Mouse (Mus musculus) forebrain, embryonic 15.5 days (tissue): ENCODE data around the gene Aldh8a1. TPM values are rescaled to one million over a fixed set of nuclear protein-coding genes. Genes with fewer than 3 reads are reported as not detected.

Experiments used
- ATAC-seq: fragments of 200-750 bp; cut with Nextera tagmentation; replicated peaks from 2 replicates; pipeline ENCODE4 v1.8.0; 2017; ENCODE audit warnings: mild to moderate bottlenecking, moderate TSS enrichment, moderate library complexity
- H3K27ac ChIP-seq: fragments of 300-500 bp; sonication (generic); replicated peaks from 2 replicates; pipeline ENCODE4 v1.5.1; 2015; ENCODE audit warnings: mild to moderate bottlenecking, inconsistent platforms
- H3K27me3 ChIP-seq: fragments of 300-500 bp; sonication (generic); 2 replicates; pipeline ENCODE4 v1.6.1; 2015; ENCODE audit warnings: inconsistent platforms
- H3K36me3 ChIP-seq: fragments of 300-500 bp; sonication (generic); 2 replicates; pipeline ENCODE4 v1.6.1; 2015; ENCODE audit warnings: mild to moderate bottlenecking, inconsistent platforms
- H3K4me1 ChIP-seq: fragments of 300-500 bp; sonication (generic); 2 replicates; pipeline ENCODE4 v1.6.1; 2015; ENCODE audit warnings: inconsistent platforms
- H3K4me2 ChIP-seq: fragments of 300-500 bp; sonication (generic); replicated peaks from 2 replicates; pipeline ENCODE4 v1.6.1; 2015; ENCODE audit warnings: mild to moderate bottlenecking, inconsistent platforms
- H3K4me3 ChIP-seq: fragments of 300-500 bp; sonication (generic); 2 replicates; pipeline ENCODE4 v1.5.1; 2015; ENCODE audit warnings: mild to moderate bottlenecking, inconsistent platforms
- H3K9ac ChIP-seq: fragments of 300-500 bp; sonication (generic); replicated peaks from 2 replicates; pipeline ENCODE4 v1.6.1; 2015; ENCODE audit warnings: mild to moderate bottlenecking, inconsistent platforms
- H3K9me3 ChIP-seq: fragments of 300-500 bp; sonication (generic); 2 replicates; pipeline ENCODE4 v1.6.1; 2016; ENCODE audit warnings: inconsistent platforms
- WGBS: fragments of 180-500 bp; shearing (Covaris S2); methylation state at CpG from one replicate; pipeline ENCODE4 v1.1.7; 2015; ENCODE audit warnings: mixed read lengths; 5-methylcytosine and 5-hydroxymethylcytosine counted together
- polyA plus RNA-seq: library from polyadenylated mRNA; unstranded; fragments of >200 nt; fragmentation: Nextera tagmentation; extraction: Ambion mirVana; gene quantifications from 2 replicates; pipeline ENCODE4 v1.2.1, GENCODE M21; 2015

Aldh8a1 gene
- polyA plus RNA-seq: 0.13 TPM in 1 of 2 replicates, not detected in the other

DNA sequence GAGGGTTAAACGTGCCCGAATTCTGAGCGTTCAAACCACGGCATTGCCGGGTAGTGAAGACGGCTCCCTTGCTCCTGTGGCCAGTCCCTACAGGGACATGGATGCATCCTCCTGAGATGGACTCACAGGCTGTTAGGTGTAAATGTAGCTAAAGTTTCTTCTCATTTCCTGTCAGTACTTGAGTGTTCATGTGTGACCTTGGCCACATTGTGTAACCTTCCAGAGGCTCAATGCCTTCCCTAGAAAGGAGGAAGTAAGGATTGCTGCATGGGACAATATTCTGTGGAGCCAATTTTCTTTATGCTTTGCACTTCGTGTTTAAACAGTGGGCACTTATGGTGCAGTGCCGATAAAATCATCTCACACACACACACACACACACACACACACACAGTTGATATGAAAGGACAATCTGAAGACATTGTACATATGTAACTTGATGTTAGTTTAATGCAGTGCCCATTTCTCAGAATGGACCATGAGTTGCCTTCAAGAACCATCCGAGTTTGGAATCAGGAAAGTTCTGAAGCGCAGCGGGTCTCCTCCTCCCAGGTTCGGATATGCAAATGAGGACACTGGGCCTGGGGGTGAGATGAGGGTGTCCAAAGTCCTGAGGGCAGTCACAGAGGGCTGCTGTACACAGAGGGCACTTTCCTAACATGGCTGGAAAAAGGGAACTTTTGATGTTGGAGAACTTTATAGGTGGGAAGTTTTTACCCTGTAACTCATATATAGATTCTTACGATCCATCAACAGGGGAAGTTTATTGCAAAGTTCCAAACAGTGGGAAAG lies at the start of gene Aldh8a1:
Aldh8a1 (plus strand) TSS at position 610 of the 792 bp plus-strand sequence.
- no peak within 1 kb of the TSS for H3K4me2 ChIP-seq
- no peaks in the 10 kb centered on the region for H3K4me1 ChIP-seq
- no peak within 1 kb of the TSS for H3K9ac ChIP-seq
- H3K27me3 ChIP-seq: no peaks in the 10 kb centered on the region
- ATAC-seq: no peak
- WGBS: 86% methylated on average over 13 of the region's 13 CpGs
- H3K36me3 ChIP-seq: no peaks in the 10 kb centered on the region
- no peaks in the 10 kb centered on the region for H3K9me3 ChIP-seq
- H3K27ac ChIP-seq: no peak within 1 kb of the TSS
- no peak within 1 kb of the TSS for H3K4me3 ChIP-seq

DNA sequence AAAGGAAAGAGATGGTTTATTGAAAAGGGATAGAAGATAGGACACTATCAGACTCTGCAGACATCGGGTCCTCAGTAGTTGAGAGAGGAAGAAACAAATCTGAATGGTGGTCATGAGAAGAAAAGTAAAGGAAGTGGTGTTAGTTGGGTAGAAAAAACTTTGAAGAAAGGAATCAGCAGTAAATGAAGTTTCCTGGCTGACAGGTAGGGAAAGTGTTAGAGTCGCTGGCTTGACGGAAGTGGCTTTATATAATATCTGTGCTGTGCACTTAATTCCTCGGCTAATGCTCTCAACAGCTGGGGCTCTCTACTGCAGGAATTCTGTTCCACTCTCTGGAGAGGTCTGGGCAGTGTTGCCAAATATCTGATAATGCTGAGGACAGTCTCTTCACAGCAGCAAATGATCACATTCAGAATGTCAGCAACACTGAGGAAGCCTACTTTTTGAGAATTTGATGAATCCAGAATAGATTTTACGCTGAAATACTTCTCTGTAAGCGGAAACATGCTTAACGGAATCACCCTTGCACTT lies 49.4 kb upstream of the Aldh8a1 start:
- 90% methylated on average over 7 of the region's 7 CpGs for WGBS
- Histone ChIP-seq H3K9ac (no peak overlapping the region), H3K4me2 (no peak overlapping the region), H3K4me1 (no peaks in the 10 kb centered on the region), H3K9me3 (no peaks in the 10 kb centered on the region), H3K4me3 (no peak overlapping the region), H3K27me3 (no peaks in the 10 kb centered on the region), H3K27ac (no peak overlapping the region), H3K36me3 (0 out of 2 replicates have a peak, but pooled peaks cover 5% of the 10 kb centered on the region)
- ATAC-seq: no peak

DNA sequence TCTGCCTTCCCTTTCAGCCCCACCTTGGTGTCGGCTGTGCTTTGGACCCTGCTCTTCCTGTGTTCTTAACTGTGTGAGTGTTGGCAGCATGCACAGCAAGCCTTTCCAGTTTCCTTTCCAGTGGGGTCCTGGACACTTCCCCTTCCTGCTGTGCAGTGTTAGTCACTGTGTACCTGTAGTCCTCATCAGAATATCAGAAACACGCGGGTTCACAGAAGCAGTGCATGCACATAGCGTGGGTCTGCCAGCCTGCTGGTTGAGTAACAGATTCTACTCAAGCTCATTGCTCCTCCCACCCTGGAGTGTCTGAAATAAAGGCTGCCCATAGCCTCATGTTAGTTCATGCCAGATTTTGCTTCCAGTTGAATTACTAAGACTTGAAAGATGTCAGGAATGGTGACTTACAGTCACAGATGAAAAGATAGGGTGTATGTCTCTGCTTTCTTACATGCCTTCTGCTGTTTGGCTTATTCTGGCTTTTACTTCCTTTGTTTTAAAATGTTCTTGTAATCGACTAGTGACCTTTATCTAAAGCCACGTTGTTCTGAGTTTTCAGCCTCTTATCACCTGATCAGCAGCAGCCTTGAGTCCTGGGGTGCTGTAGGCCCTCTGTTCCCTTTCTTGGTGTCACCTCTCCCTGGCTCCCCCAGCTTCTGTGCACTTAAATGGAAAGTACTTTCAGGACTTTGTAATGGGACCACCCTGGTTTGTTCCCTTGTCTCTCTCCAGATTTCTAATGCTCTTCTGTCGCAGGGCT lies 42.6 kb upstream of the Aldh8a1 start:
- WGBS: 90% methylated on average over 7 of the region's 7 CpGs
- Histone ChIP-seq H3K9ac (no peak overlapping the region), H3K36me3 (peaks cover 35% of the 10 kb centered on the region)

DNA sequence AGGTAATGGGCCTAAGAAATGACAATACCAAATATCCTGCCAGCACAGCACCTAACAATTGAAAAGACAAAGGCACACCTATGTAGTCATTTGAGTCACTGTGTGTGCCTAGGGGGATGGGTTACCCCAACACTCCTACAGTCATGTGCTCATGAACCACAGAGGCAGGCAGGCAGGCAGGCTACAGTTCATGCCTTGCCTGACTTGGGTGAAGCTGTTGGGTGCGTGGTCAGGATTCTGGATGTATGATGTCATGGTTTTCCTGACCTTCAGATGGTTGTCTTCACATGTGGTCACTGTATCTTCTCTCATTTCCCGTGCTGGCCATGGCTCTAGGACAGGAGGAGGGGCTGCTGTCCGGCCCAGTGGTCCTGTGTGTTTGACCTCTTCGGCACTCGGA lies 41.6 kb upstream of the Aldh8a1 start:
- H3K4me3 ChIP-seq: no peak overlapping the region
- no peaks in the 10 kb centered on the region for H3K27me3 ChIP-seq
- WGBS: 99% methylated on average over 5 of the region's 5 CpGs
- no peak for ATAC-seq
- H3K27ac ChIP-seq: no peak overlapping the region
- peaks cover 5% of the 10 kb centered on the region; the same call in 1 of the 2 replicates for H3K9me3 ChIP-seq
- peaks cover 35% of the 10 kb centered on the region for H3K36me3 ChIP-seq
- no peak overlapping the region for H3K9ac ChIP-seq
- H3K4me2 ChIP-seq: no peak overlapping the region
- no peaks in the 10 kb centered on the region for H3K4me1 ChIP-seq

More for the DNA sequence above, 42.6 kb upstream of the Aldh8a1 start:
- no peak overlapping the region for H3K4me3 ChIP-seq
- peaks cover 5% of the 10 kb centered on the region; the same call in 1 of the 2 replicates for H3K9me3 ChIP-seq
- H3K4me2 ChIP-seq: no peak overlapping the region
- ATAC-seq: no peak
- no peaks in the 10 kb centered on the region for H3K27me3 ChIP-seq
- no peak overlapping the region for H3K27ac ChIP-seq
- H3K4me1 ChIP-seq: no peaks in the 10 kb centered on the region

DNA sequence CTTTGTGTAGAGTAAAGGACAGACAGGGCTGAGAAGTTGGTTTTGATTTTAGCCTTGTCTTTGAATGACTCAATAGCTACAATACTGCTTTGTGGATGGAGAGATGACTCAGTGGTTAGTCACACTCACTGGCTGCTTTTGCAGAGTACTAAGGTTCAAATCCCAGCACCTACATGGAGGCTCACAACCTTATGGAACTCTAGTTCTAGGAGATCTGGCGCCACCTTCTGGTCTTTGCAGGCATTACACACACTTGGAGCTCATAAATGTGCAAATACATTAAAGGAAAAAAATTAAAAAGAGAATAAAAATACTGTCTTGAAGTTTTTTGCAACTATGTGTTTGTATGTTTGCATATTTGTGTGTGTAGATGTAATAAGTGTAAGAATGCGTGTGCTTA lies 39.9 kb upstream of the Aldh8a1 start:
- ATAC-seq: no peak
- Histone ChIP-seq H3K36me3 (peaks cover 42% of the 10 kb centered on the region), H3K4me3 (no peak overlapping the region), H3K27me3 (no peaks in the 10 kb centered on the region), H3K9me3 (peaks cover 5% of the 10 kb centered on the region; the same call in 1 of the 2 replicates), H3K4me1 (no peaks in the 10 kb centered on the region), H3K27ac (no peak overlapping the region), H3K4me2 (no peak overlapping the region), H3K9ac (no peak overlapping the region)
- WGBS: 70% methylated on average over 2 of the region's 2 CpGs

DNA sequence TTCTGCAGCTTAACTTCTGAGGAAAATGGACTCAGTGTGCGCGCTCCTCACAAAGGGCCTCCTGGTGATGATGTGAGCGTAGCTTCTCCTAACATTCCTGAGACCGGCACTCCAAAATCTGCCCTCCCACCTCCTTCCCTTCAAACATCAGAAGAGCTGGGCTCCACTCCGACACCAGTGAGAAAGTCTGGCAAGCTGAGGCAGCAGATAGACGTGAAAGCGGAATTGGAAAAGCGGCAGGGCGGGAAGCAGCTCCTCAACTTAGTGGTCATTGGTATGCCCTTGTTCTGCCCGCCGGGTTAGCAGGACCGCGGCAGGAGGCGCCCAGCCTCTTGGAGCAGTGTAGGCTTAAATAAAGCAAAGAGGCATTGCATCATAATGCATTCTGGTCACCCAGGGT lies 35.4 kb upstream of the Aldh8a1 start:
- no peaks in the 10 kb centered on the region for H3K27me3 ChIP-seq
- no peak overlapping the region for H3K4me3 ChIP-seq
- H3K9me3 ChIP-seq: peaks cover 5% of the 10 kb centered on the region; the same call in 1 of the 2 replicates
- H3K4me2 ChIP-seq: no peak overlapping the region
- peaks cover 54% of the 10 kb centered on the region for H3K36me3 ChIP-seq
- H3K4me1 ChIP-seq: no peaks in the 10 kb centered on the region
- no peak for ATAC-seq
- H3K9ac ChIP-seq: no peak overlapping the region
- no peak overlapping the region for H3K27ac ChIP-seq
- WGBS: 81% methylated on average over 14 of the region's 14 CpGs

DNA sequence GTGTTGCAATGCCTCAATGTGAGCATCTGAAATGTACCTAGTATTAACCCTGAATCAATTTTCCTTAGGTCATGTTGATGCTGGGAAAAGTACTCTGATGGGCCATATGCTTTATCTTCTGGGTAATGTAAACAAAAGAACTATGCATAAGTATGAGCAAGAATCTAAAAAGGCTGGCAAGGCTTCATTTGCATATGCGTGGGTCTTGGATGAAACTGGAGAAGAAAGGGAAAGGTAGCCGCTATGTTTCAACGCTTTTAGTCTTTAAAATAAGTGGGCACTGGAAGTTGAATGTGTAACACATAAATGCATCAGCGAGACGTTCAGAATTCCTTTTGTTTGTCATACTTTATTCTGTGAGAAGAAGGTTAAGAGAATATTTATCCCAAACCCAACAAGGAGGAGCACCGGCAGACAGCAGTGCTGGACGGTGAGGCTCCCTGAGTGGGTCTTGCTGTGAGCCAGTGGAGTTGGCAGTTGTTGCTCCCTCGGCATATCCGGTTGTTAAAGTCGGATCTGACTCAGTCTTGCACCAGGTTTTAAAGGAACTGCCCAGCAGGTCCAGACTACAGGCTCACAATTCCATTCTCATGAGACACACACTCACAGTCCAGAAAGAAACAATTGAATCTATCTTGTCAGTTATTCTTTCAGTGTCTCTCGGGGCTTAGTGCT lies 34.6 kb upstream of the Aldh8a1 start:
- H3K4me2 ChIP-seq: no peak overlapping the region
- H3K4me3 ChIP-seq: no peak overlapping the region
- H3K4me1 ChIP-seq: no peaks in the 10 kb centered on the region
- H3K9ac ChIP-seq: no peak overlapping the region
- H3K9me3 ChIP-seq: no peaks in the 10 kb centered on the region
- H3K36me3 ChIP-seq: peaks cover 53% of the 10 kb centered on the region
- ATAC-seq: no peak
- WGBS: 70% methylated on average over 11 of the region's 11 CpGs
- no peak overlapping the region for H3K27ac ChIP-seq
- H3K27me3 ChIP-seq: no peaks in the 10 kb centered on the region

DNA sequence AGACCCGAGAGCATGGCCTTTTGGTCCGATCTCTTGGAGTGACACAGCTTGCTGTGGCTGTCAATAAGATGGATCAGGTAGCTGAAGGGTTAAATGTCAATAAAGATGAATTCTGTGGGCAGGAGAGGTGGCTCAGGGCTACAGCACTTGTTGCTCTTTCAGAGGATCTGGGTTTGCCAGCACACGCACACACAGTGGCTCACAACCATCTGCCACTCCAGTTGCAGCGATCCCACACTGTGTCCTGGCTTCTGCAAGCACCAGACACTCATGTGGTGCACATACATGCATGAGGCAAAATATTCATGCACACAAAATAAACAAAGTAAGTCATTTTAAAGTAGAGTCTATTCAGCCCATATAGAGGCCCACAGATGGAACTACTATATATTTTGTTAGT lies 29.8 kb upstream of the Aldh8a1 start:
- H3K36me3 ChIP-seq: peaks cover 44% of the 10 kb centered on the region
- no peak overlapping the region for H3K27ac ChIP-seq
- no peak for ATAC-seq
- H3K27me3 ChIP-seq: no peaks in the 10 kb centered on the region
- no peak overlapping the region for H3K4me2 ChIP-seq
- no peaks in the 10 kb centered on the region for H3K9me3 ChIP-seq
- no peak overlapping the region for H3K4me3 ChIP-seq
- WGBS: 86% methylated on average over 4 of the region's 4 CpGs
- H3K9ac ChIP-seq: no peak overlapping the region
- H3K4me1 ChIP-seq: no peaks in the 10 kb centered on the region

DNA sequence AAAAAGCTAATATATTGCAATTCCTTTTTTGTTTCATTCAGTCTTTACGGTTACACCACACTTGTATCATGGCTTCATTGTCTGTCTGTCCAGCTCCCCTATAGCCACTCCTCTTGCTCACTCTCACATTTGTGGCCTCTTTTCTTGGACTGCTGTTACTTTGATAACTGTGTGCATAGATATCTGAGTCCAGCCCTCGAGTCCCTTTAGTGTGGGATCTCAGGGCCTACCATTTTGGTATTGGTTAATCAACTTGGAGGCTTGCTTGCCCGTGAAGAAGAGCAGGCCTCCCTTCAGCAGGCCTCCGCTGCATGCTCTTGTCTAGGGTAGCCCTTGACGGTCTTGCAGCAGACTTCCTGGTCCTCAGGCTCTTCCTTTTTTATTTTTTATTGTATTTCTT lies 27.6 kb upstream of the Aldh8a1 start:
- Histone ChIP-seq H3K4me1 (no peaks in the 10 kb centered on the region), H3K27me3 (no peaks in the 10 kb centered on the region), H3K4me3 (no peak overlapping the region), H3K4me2 (no peak overlapping the region), H3K36me3 (peaks cover 50% of the 10 kb centered on the region), H3K9ac (no peak overlapping the region), H3K27ac (no peak overlapping the region), H3K9me3 (no peaks in the 10 kb centered on the region)
- 97% methylated on average over 5 of the region's 5 CpGs for WGBS
- ATAC-seq: no peak

DNA sequence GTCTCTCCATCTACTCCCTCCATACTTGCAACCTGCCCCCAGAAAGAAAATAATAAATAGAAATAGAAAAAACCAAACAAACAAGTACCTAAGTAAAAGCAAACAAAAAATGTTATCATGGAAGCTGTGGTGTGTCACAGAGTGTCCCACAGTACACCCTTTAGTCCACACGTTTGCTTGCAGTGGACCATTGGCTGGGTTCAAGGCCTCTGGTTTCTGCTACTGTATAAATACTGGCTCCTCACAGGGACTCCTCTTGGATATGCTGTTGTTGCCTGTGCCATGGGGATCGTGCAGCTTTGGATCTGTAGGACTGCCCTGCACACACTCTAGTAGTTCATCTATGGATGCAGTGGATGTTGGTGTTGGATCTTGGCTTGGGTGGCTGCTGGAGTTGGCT lies 27.1 kb upstream of the Aldh8a1 start:
- Histone ChIP-seq H3K27ac (no peak overlapping the region), H3K27me3 (no peaks in the 10 kb centered on the region), H3K4me1 (no peaks in the 10 kb centered on the region), H3K36me3 (peaks cover 52% of the 10 kb centered on the region), H3K9me3 (no peaks in the 10 kb centered on the region), H3K4me3 (no peak overlapping the region), H3K4me2 (no peak overlapping the region), H3K9ac (no peak overlapping the region)
- WGBS: 95% methylated on average over 2 of the region's 2 CpGs
- ATAC-seq: no peak

DNA sequence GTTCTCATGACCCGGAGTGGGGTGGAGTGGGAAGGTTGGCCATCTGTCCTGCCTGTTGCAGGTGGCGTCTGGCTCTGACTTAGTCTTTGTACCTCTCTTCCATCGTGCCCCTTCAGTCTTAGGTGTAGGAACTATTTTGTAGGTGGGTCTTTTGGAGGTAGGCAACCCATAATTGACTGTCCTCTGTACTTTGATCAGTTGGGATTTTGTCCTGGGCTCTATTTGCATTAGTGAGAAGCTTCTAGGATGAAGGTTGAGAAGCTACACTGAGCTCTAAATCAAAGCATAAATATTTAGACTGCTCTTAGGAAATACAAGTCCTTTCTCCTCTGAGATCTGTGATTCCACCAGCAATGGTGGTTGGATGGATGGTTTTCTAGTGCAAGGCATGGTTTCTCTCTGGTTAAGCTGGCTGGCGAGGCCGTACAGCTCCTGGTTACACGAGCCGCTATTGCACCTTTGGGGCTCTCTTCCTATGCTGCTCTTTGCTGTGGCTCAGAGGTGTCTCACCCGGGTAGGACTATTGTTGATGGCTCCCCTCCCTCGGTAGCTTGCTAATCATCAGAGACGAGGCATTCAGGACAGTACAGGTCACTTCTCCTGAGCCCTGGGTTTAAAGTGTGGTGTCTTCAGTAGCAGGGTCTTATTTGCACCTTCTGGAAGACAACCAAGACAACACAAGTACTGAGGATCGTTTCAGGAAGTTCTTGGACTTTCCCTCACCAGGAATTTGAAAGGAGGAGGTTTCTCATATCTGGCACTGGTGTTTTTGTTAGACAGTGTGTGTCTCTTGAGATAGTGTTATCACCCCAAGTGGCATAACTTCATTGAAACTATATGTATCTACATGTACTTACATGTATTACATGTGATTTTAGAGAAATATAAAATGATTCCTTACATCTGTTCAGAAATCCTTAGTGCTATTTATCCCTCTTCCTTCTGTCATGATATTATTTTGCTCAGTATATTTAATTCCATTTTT lies 26.3 kb upstream of the Aldh8a1 start:
- WGBS: 92% methylated on average over 11 of the region's 11 CpGs
- H3K27ac ChIP-seq: no peak overlapping the region
- ATAC-seq: no peak
- H3K4me2 ChIP-seq: no peak overlapping the region
- H3K9me3 ChIP-seq: no peaks in the 10 kb centered on the region
- H3K9ac ChIP-seq: no peak overlapping the region
- no peak overlapping the region for H3K4me3 ChIP-seq
- H3K36me3 ChIP-seq: peaks cover 44% of the 10 kb centered on the region
- H3K4me1 ChIP-seq: no peaks in the 10 kb centered on the region
- H3K27me3 ChIP-seq: no peaks in the 10 kb centered on the region
